Mouse (Mus musculus) heart, postnatal 0 days (tissue): ENCODE measurements at regions not wholly inside any gene's neighbourhood (a gene's known extent, or its start where the extent isn't known, plus 50 kb on each side); places are given as distances from the start of the nearest gene placed in this dataset.

Experiments used
- ATAC-seq: fragments of 200-750 bp; cut with Nextera tagmentation; 2 replicates; pipeline ENCODE4 v1.8.0; 2017; ENCODE audit warnings: low read depth, moderate number of reproducible peaks, moderate library complexity; ENCODE audit not compliant: insufficient read depth
- DNase-seq: peaks from one replicate; pipeline ENCODE4 v3.0.0-alpha.2; 2016; ENCODE audit warnings: low spot score
- H3K27ac ChIP-seq: fragments of 300-500 bp; sonication (generic); 2 replicates; pipeline ENCODE4 v1.5.1; 2014; ENCODE audit warnings: low read depth, mild to moderate bottlenecking
- H3K27me3 ChIP-seq: fragments of 300-500 bp; sonication (generic); 2 replicates; pipeline ENCODE4 v1.6.1; 2014; ENCODE audit warnings: low read length, mixed read lengths; ENCODE audit not compliant: control insufficient read depth, insufficient read depth
- H3K36me3 ChIP-seq: fragments of 300-500 bp; sonication (generic); replicated peaks from 2 replicates; pipeline ENCODE4 v1.6.1; 2014; ENCODE audit warnings: low read length, mixed read lengths; ENCODE audit not compliant: control insufficient read depth, insufficient read depth
- H3K4me1 ChIP-seq: fragments of 300-500 bp; sonication (generic); 2 replicates; pipeline ENCODE4 v1.6.1; 2014; ENCODE audit warnings: antibody characterized with exemption; ENCODE audit not compliant: control insufficient read depth, insufficient read depth
- H3K4me2 ChIP-seq: fragments of 300-500 bp; sonication (generic); 2 replicates; pipeline ENCODE4 v1.6.1; 2014; ENCODE audit warnings: low read depth, mild to moderate bottlenecking, low read length, moderate library complexity
- H3K4me3 ChIP-seq: fragments of 300-500 bp; sonication (generic); 2 replicates; pipeline ENCODE4 v1.5.1; 2014; ENCODE audit warnings: low read depth, low read length
- H3K9ac ChIP-seq: fragments of 300-500 bp; sonication (generic); replicated peaks from 2 replicates; pipeline ENCODE4 v1.6.1; 2014; ENCODE audit warnings: low read depth, low read length, mixed read lengths
- H3K9me3 ChIP-seq: fragments of 300-500 bp; sonication (generic); replicated peaks from 2 replicates; pipeline ENCODE4 v1.6.1; 2016; ENCODE audit warnings: low read length; ENCODE audit not compliant: control insufficient read depth
- CTCF ChIP-seq: IDR thresholded peaks from 2 replicates; pipeline ENCODE4 v1.5.1; 2016; ENCODE audit warnings: antibody characterized with exemption, control low read depth, low read depth
- EP300 ChIP-seq: IDR thresholded peaks from 2 replicates; pipeline ENCODE4 v1.6.1; 2016; ENCODE audit warnings: antibody characterized with exemption, low read depth
- WGBS: fragments of 180-500 bp; shearing (Covaris S2); extraction: QIAGEN DNeasy Blood & Tissue Kit; methylation state at CpG from one replicate; pipeline ENCODE4 v1.1.7; 2014; 5-methylcytosine and 5-hydroxymethylcytosine counted together

DNA sequence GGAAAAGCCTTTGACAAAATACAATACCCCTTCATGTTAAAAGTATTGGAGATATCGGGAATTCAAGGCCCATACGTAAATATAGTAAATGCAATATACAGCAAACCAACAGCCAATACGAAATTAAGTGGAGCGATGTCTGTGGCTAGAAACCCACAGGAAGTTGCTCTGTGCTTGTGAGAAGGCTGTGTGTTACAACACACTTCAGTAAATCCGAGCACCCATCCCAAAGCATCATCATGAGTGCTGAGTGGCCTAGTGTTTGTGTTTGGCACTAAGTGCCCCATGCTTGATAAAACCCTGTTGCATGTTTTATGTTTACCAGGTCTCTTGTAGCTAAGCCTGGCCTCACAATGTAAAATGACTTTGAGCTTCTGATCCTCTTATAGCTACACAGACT lies 194.3 kb downstream of the Ankrd16 start:
- Histone ChIP-seq H3K4me2 (no peak overlapping the region), H3K9ac (no peak overlapping the region), H3K27me3 (no peaks in the 10 kb centered on the region), H3K36me3 (no peaks in the 10 kb centered on the region), H3K27ac (no peak overlapping the region), H3K9me3 (no peaks in the 10 kb centered on the region), H3K4me3 (no peak overlapping the region), H3K4me1 (no peaks in the 10 kb centered on the region)
- ATAC-seq (no peak), DNase-seq (no peak)
- WGBS = 76% methylated on average over 5 of the region's 5 CpGs
- TF ChIP-seq EP300 (no peak), CTCF (no peak)

DNA sequence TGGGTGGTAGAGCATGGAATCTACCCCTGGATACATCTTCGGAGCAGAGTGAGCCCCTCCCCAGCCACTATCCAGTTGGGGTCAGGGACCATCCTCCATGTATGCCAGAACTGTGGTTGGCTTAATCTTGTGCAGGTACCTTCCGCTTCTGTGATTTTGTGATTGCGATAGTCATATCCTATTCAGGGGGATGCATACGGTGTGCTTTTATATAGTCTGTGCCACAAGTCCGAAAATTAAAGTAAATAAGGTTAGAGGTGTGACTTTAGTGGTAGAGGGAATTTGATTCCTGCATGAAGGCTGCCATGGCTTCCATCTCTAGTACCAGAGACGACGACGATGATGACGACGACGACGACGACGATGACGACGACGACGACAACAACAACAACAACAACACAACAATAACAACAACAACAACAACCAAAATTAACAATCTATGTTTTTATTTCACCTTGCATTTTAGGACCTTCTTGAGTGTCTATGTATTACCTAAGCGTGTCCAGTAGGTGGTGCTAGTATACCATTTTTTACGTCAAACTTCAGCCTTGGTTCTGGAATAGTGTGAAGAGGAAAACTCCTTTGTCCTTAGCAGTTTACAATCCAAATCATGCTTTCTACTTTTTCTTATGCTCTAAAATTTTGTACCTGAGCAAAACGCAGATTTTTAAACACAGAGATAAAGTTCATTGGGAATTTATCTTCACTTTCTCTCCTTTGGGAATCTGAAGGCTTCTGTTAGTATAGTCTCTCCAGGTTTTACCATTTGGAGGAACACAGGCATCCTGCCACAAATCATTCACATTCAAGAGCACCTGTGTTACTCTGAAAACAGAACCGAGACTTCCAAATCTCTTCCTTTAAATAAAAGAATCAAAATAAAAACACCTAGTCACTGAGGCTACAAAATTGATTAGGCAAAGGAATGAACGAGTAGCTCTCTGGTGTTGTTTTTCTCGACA lies 224.5 kb downstream of the Ankrd16 start:
- no peak overlapping the region for H3K27ac ChIP-seq
- DNase-seq (peak; percentile 71), ATAC-seq (no peak)
- no peak overlapping the region for H3K4me2 ChIP-seq
- no peak overlapping the region for H3K4me3 ChIP-seq
- TF ChIP-seq EP300 = no peak
- TF ChIP-seq CTCF = peak; percentile 87
- 24% methylated on average over 24 of the region's 24 CpGs for WGBS
- no peaks in the 10 kb centered on the region for H3K9me3 ChIP-seq
- H3K36me3 ChIP-seq = no peaks in the 10 kb centered on the region
- no peak overlapping the region for H3K9ac ChIP-seq
- H3K4me1 ChIP-seq = peaks cover 6% of the 10 kb centered on the region; the same call in 1 of the 2 replicates
- H3K27me3 ChIP-seq = no peaks in the 10 kb centered on the region

DNA sequence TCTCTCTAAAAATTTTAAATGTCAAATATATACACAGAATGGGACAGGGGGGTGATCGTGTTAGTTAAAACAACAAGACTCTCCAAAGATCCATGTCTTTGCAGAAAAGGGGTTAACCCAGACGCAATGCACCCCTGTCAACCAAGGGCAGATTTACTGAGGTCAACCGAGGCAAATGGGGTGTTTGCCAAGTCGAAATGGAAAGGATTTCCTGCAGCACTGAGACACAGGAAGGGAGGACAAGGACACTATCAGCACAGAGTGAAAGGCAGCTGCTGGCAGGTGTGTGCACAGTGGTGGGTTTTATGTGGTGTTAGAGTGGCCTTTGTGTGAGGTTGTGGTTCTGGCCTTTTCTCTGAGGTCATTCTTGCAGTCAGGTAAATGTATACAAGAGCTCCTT lies 226.7 kb downstream of the Ankrd16 start:
- no peak overlapping the region for H3K9ac ChIP-seq
- no peak overlapping the region for H3K27ac ChIP-seq
- no peaks in the 10 kb centered on the region for H3K36me3 ChIP-seq
- DNase-seq (no peak), ATAC-seq (no peak)
- no peak for TF ChIP-seq CTCF
- no peak for TF ChIP-seq EP300
- H3K27me3 ChIP-seq = no peaks in the 10 kb centered on the region
- H3K4me3 ChIP-seq = no peak overlapping the region
- H3K9me3 ChIP-seq = no peaks in the 10 kb centered on the region
- 28% methylated on average over 4 of the region's 4 CpGs for WGBS
- peaks cover 6% of the 10 kb centered on the region; the same call in 1 of the 2 replicates for H3K4me1 ChIP-seq
- H3K4me2 ChIP-seq = no peak overlapping the region

DNA sequence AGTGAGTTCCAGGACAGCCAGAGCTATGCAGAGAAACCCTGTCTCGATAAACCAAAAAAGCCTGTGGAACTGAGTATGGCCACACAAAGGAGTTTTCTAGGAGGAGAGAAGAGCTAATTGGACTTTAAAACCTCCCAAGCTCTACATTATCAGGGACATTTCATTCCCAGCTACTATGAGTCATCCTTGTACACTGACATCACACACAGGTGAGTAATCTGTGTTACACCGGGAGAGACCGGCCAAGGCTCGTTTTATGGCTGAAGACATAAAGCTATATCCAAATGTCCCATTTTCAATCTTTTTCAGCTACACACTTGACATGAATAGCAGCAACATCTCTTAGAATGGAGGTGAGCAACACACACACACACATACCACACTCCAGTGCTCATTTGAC lies 229.5 kb downstream of the Ankrd16 start:
- Histone ChIP-seq H3K27me3 (no peaks in the 10 kb centered on the region), H3K27ac (no peak overlapping the region), H3K9me3 (no peaks in the 10 kb centered on the region), H3K9ac (no peak overlapping the region), H3K4me1 (peaks cover 6% of the 10 kb centered on the region; the same call in 1 of the 2 replicates), H3K4me3 (no peak overlapping the region), H3K36me3 (no peaks in the 10 kb centered on the region), H3K4me2 (no peak overlapping the region)
- ATAC-seq (no peak), DNase-seq (no peak)
- TF ChIP-seq CTCF = no peak
- no peak for TF ChIP-seq EP300
- 85% methylated on average over 4 of the region's 4 CpGs for WGBS

DNA sequence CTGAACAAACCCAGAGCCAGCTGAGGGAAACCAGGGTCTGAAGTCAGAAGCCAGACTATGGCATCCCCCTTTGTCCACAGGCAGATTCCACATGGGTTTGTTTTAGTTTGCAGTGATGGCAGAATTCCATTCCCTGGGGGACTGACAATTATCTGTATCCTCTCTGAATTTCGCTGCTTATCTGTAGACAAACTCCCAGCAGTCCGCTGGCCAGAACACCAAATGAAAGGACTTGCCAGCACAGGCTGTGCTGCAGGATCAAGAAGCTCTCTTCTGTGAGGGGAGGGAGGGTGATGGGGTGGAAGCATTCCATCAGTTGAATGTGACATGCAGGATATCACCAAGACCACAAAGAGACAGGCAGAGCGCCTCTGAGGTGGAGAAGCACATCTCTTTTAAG lies 233.8 kb downstream of the Ankrd16 start:
- H3K4me2 ChIP-seq = 0 out of 2 replicates have a peak overlapping the region, but pooled peaks have one; percentile 25
- WGBS = 8% methylated on average over 3 of the region's 3 CpGs
- no peak overlapping the region for H3K4me3 ChIP-seq
- H3K27me3 ChIP-seq = no peaks in the 10 kb centered on the region
- H3K4me1 ChIP-seq = no peaks in the 10 kb centered on the region
- DNase-seq (peak; percentile 32), ATAC-seq (peak; percentile 20; the same call in 1 of the 2 replicates)
- H3K9me3 ChIP-seq = no peaks in the 10 kb centered on the region
- TF ChIP-seq EP300 (no peak), CTCF (no peak)
- no peak overlapping the region for H3K9ac ChIP-seq
- no peaks in the 10 kb centered on the region for H3K36me3 ChIP-seq
- no peak overlapping the region for H3K27ac ChIP-seq

DNA sequence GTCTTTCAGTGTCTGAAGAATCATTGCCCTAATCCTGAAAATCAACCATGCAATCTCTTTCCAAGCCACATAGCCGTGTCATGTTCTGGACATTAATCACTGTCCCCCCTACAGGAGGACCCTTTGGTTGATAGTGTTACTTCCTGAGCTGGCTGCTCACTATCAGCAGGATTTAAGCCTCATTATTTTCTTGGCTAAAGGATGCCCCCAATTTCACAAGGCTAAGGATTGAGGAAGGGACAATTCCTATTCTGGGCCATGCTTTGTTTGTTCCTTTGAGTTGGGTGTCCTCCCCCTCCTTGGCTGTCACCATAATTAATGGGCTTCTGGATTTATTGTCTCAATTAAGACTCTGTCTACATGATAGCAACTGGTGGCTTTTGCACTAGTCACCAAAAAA lies 241.9 kb downstream of the Ankrd16 start:
- TF ChIP-seq EP300 (no peak), CTCF (no peak)
- H3K9me3 ChIP-seq = no peaks in the 10 kb centered on the region

More for the DNA sequence above, 241.9 kb downstream of the Ankrd16 start:
- DNase-seq = no peak
- Histone ChIP-seq H3K36me3 (no peaks in the 10 kb centered on the region), H3K27ac (no peak overlapping the region), H3K9ac (no peak overlapping the region), H3K4me3 (no peak overlapping the region), H3K27me3 (no peaks in the 10 kb centered on the region), H3K4me2 (no peak overlapping the region), H3K4me1 (peaks cover 9% of the 10 kb centered on the region; the same call in 1 of the 2 replicates)
- no peak for ATAC-seq
- WGBS = 52% methylated on average over 1 of the region's 1 CpGs
